Mouse (Mus musculus): ENCODE measurements at regions not wholly inside any gene's neighbourhood (a gene's known extent, or its start where the extent isn't known, plus 50 kb on each side); places are given as distances from the start of the nearest gene placed in this dataset.

DNA sequence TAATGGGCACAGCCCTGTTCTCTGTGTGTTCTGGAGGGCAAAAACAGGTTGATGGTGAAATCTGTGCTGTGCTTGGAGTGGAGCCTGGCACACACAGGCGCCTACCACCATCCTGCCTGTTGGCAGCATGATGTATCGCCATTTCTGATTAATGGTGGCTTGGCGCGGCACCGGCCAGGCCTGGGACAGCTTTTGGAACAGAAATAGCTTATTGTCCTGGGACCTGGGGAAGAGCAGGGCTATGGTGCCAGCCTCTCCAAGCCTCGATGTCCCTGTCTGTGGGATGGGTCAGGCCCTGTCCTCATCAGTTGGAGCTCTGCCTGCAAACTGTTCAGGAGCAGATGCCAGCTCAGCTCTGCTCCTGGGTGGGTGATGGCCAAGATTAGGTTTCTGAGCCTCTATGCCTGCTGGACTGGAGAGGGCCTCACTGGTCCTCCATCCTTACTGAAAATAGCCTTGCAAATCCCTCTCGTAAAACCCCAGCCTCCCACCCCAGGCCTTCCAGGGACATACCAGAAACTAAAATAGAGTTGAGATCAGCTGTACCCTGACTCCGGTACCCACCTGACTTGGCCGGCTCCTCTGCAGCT lies 115.4 kb downstream of the Mn1 start:
- TF ChIP-seq TAL1 (IDR thresholded peaks at IDR 0.05; ENCODE audit: low read length) (no peak), GATA1 (IDR thresholded peaks at IDR 0.05; ENCODE audit: low read length) (no peak)
